Mouse (Mus musculus): Measurements from ENCODE around the gene Ctla4. TPM values are rescaled to one million over a fixed set of nuclear protein-coding genes. Genes with fewer than 3 reads are reported as not detected.

Gene Ctla4
- polyA plus RNA-seq, 1 experiment: not detected

DNA sequence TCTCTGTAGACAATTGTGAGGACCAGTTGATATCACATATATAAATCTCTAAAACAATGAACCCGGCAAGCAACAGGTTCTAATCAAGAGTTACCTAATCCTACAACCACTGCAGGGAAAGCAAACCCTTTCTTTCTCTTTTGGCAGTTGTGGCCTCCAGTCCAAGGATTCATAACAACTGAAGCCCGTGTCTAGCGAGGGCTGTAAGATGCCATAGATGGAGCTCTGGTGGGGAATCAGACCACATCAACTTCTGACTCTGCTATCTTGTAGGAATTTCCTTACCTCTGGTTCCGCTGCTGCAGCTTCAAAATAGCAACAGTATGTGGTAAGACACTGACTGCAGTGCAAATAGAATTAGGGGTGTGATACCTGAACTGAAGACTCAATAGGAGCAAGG is 72.4 kb downstream of the Ctla4 start:
- Histone ChIP-seq H3K4me1 (ENCODE audit: control insufficient read depth, insufficient read depth, low read length) (no peaks in the 10 kb centered on the region), H3K4me3 (ENCODE audit: insufficient read depth, low read depth, low read length) (no peak overlapping the region), H3K27ac (ENCODE audit: insufficient read depth, low read depth, low read length) (no peak overlapping the region)
- TF ChIP-seq CTCF (IDR thresholded peaks at IDR 0.05; ENCODE audit: insufficient read depth, low read depth, low read length) (no peak), POLR2A (IDR thresholded peaks at IDR 0.05; ENCODE audit: insufficient read depth, low read depth, low read length) (no peak)
- 86% methylated on average over 4 of the region's 4 CpGs for WGBS

DNA sequence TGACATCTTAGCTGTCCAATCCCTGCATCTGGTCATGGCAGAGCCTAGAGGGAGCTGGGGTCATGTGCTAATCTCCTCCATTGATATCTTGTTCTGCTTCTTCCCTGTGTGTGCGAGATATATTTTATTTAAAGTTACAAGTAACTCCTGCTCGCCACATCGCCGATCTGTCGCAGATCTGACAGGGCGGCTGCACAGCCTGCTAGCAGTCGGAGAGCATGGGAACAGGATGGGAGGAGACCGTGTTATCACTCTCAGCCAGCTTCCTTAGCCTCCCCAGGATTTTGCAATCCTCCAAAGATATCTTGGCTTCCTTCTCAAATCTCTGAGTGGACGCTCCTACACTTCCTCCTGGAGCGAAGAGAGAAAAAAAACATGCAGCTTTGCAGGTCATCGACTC is 73.7 kb downstream of the Ctla4 start:
- Histone ChIP-seq H3K4me1 (ENCODE audit: control insufficient read depth, insufficient read depth, low read length) (no peaks in the 10 kb centered on the region), H3K4me3 (ENCODE audit: insufficient read depth, low read depth, low read length) (no peak overlapping the region), H3K27ac (ENCODE audit: insufficient read depth, low read depth, low read length) (no peak overlapping the region)
- TF ChIP-seq CTCF (IDR thresholded peaks at IDR 0.05; ENCODE audit: insufficient read depth, low read depth, low read length) (no peak), POLR2A (IDR thresholded peaks at IDR 0.05; ENCODE audit: insufficient read depth, low read depth, low read length) (no peak)
- 78% methylated on average over 11 of the region's 11 CpGs for WGBS

DNA sequence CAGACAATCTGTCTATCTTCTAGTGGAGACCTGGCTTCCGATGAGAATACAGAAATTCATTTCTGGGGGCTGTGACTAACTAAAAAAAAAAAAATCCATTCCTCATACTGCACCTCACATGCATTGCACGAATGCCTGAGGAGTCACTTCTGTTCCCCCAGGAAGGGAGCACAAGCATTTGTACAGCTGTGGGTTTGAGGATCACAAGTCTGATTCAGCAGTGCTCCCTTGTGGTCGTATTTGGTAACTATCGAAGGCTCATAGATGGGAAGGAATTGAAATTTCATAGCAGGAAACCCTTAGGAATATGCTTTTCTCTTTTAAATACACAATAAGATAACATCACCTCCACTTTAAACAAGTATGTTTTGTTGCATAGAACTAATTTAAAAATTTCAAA is 74.3 kb downstream of the Ctla4 start:
- WGBS: 19% methylated on average over 4 of the region's 4 CpGs
- no peaks in the 10 kb centered on the region for H3K4me1 ChIP-seq (ENCODE audit: control insufficient read depth, insufficient read depth, low read length)
- H3K27ac ChIP-seq (ENCODE audit: insufficient read depth, low read depth, low read length): no peak overlapping the region
- no peak overlapping the region for H3K4me3 ChIP-seq (ENCODE audit: insufficient read depth, low read depth, low read length)
- no peak for TF ChIP-seq POLR2A (IDR thresholded peaks at IDR 0.05; ENCODE audit: insufficient read depth, low read depth, low read length)
- no peak for TF ChIP-seq CTCF (IDR thresholded peaks at IDR 0.05; ENCODE audit: insufficient read depth, low read depth, low read length)

DNA sequence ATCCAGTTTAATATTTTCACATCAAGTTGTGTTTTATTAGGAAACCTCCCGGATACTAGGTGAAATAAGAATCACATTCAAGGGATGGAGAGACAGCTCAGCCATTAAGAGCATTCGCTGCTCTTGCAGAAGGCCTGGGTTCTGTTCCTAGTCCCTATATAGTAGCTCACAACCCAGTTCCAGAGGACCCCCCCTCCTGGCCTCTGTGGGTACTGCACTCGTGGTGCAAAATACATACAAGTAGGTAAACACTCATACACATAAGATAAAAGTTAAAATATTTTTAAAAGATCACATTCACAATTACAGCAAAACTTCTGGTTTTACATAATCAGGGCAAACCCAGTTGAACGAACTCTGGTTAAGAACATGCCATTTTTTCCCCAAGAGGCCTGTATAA is 75.3 kb downstream of the Ctla4 start:
- Histone ChIP-seq H3K27ac (ENCODE audit: insufficient read depth, low read depth, low read length) (no peak overlapping the region), H3K4me1 (ENCODE audit: control insufficient read depth, insufficient read depth, low read length) (no peaks in the 10 kb centered on the region), H3K4me3 (ENCODE audit: insufficient read depth, low read depth, low read length) (no peak overlapping the region)
- 92% methylated on average over 4 of the region's 4 CpGs for WGBS
- TF ChIP-seq CTCF (IDR thresholded peaks at IDR 0.05; ENCODE audit: insufficient read depth, low read depth, low read length): no peak
- TF ChIP-seq POLR2A (IDR thresholded peaks at IDR 0.05; ENCODE audit: insufficient read depth, low read depth, low read length): no peak

Other genes starting within 250 kb of the Ctla4 start
- not detected in 2 replicates for gene Cd28, start 170.2 kb upstream of the Ctla4 start, polyA plus RNA-seq (2012; ENCODE audit: insufficient read depth, insufficient read length, low replicate concordance, missing spikeins)
- gene Icos, start 90.9 kb downstream of the Ctla4 start, polyA plus RNA-seq (2012; ENCODE audit: insufficient read depth, insufficient read length, low replicate concordance, missing spikeins): not detected in 2 replicates